Mouse (Mus musculus) spleen, adult 2 months (tissue): ENCODE data around the gene Eef1akmt1. TPM values are rescaled to one million over a fixed set of nuclear protein-coding genes. Genes with fewer than 3 reads are reported as not detected.

ENCODE experiments used
- DNase-seq, 2 experiments: peaks; one replicate each; pipeline versions ENCODE4 v3.0.0 to v3.0.0-alpha.2; 2012 to 2021; ENCODE audit warnings: low spot score in 2 of 2, low read depth in 1 of 2
- H3K27ac ChIP-seq: fragments of 200-500 bp; 2 replicates; pipeline ENCODE4 v1.5.1; 2012; ENCODE audit warnings: low read length, inconsistent platforms; ENCODE audit not compliant: insufficient read depth
- H3K27me3 ChIP-seq: fragments of 200-500 bp; 2 replicates; pipeline ENCODE4 v1.6.1; 2012; ENCODE audit warnings: mild to moderate bottlenecking, moderate library complexity, low read length, inconsistent platforms; ENCODE audit not compliant: control insufficient read depth, insufficient read depth
- H3K36me3 ChIP-seq: fragments of 200-500 bp; 2 replicates; pipeline ENCODE4 v1.6.1; 2012; ENCODE audit warnings: mild to moderate bottlenecking, low read length, inconsistent platforms; ENCODE audit not compliant: control insufficient read depth, insufficient read depth
- H3K4me1 ChIP-seq: fragments of 200-500 bp; 2 replicates; pipeline ENCODE4 v1.6.1; 2011; ENCODE audit warnings: inconsistent platforms; ENCODE audit not compliant: control insufficient read depth, insufficient read depth, insufficient read length
- H3K4me3 ChIP-seq: fragments of 200-500 bp; 2 replicates; pipeline ENCODE4 v1.5.1; 2011; ENCODE audit warnings: mild to moderate bottlenecking, inconsistent platforms; ENCODE audit not compliant: insufficient read depth, insufficient read length; ENCODE audit errors: extremely low read depth
- CTCF ChIP-seq: fragments of 200-500 bp; IDR thresholded peaks from 2 replicates; pipeline ENCODE4 v1.5.1; 2011; ENCODE audit warnings: mild to moderate bottlenecking, inconsistent platforms; ENCODE audit not compliant: insufficient read depth, insufficient read length, insufficient replicate concordance; ENCODE audit errors: extremely low read depth
- POLR2A ChIP-seq: fragments of 200-500 bp; IDR thresholded peaks from 2 replicates; pipeline ENCODE4 v1.6.1; 2011; ENCODE audit warnings: low read depth, low read length, inconsistent platforms
- WGBS: fragments of 180-500 bp; shearing (Covaris S2); methylation state at CpG from one replicate; pipeline ENCODE4 v1.1.7; 2018; 5-methylcytosine and 5-hydroxymethylcytosine counted together
- polyA plus RNA-seq: library from polyadenylated mRNA; depleted of rRNA; stranded (reverse); fragments of >200 nt; gene quantifications from 2 replicates; pipeline ENCODE4 v1.2.3, GENCODE M21; 2012

The Eef1akmt1 gene
- polyA plus RNA-seq, 1 experiment = 7.8 TPM

GRCm38 (mm10) chr14:57532577-57532976 is 38.8 kb downstream of the Eef1akmt1 start:
- no peaks in the 10 kb centered on the region for H3K36me3 ChIP-seq
- peaks cover 5% of the 10 kb centered on the region; the same call in 1 of the 2 replicates for H3K27me3 ChIP-seq
- no peak for TF ChIP-seq POLR2A
- TF ChIP-seq CTCF = no peak
- H3K4me3 ChIP-seq = no peak overlapping the region
- DNase-seq = no peak
- H3K27ac ChIP-seq = no peak overlapping the region
- WGBS = 94% methylated on average over 3 of the region's 3 CpGs
- H3K4me1 ChIP-seq = no peaks in the 10 kb centered on the region; the same call in 1 of the 2 replicates

GRCm38 (mm10) chr14:57529786-57530515 is 41.5 kb downstream of the Eef1akmt1 start:
- no peak for TF ChIP-seq POLR2A
- TF ChIP-seq CTCF = no peak
- Histone ChIP-seq H3K36me3 (no peaks in the 10 kb centered on the region), H3K4me3 (no peak overlapping the region), H3K27ac (no peak overlapping the region), H3K4me1 (no peaks in the 10 kb centered on the region; the same call in none of the 2 replicates), H3K27me3 (peaks cover 12% of the 10 kb centered on the region)
- DNase-seq = no peak
- 52% methylated on average over 5 of the region's 5 CpGs for WGBS

GRCm38 (mm10) chr14:57529086-57529785 is 42.2 kb downstream of the Eef1akmt1 start:
- 29% methylated on average over 10 of the region's 10 CpGs for WGBS
- peaks cover 4% of the 10 kb centered on the region for H3K4me1 ChIP-seq

GRCm38 (mm10) chr14:57527598-57527997 is 43.8 kb downstream of the Eef1akmt1 start:
- peaks cover 21% of the 10 kb centered on the region for H3K27me3 ChIP-seq
- H3K36me3 ChIP-seq = no peaks in the 10 kb centered on the region
- no peak overlapping the region for H3K4me3 ChIP-seq
- no peak overlapping the region for H3K27ac ChIP-seq
- 66% methylated on average over 2 of the region's 2 CpGs for WGBS
- no peak for DNase-seq
- TF ChIP-seq POLR2A (no peak), CTCF (no peak)
- peaks cover 4% of the 10 kb centered on the region for H3K4me1 ChIP-seq

More at GRCm38 (mm10) chr14:57529086-57529785, 42.2 kb downstream of the Eef1akmt1 start:
- Histone ChIP-seq H3K4me3 (no peak overlapping the region), H3K36me3 (no peaks in the 10 kb centered on the region), H3K27me3 (peaks cover 18% of the 10 kb centered on the region), H3K27ac (no peak overlapping the region)
- no peak for DNase-seq
- TF ChIP-seq CTCF (no peak), POLR2A (no peak)

GRCm38 (mm10) chr14:57527122-57527521 is 44.3 kb downstream of the Eef1akmt1 start:
- Histone ChIP-seq H3K4me1 (peaks cover 4% of the 10 kb centered on the region), H3K27me3 (peaks cover 21% of the 10 kb centered on the region), H3K36me3 (no peaks in the 10 kb centered on the region), H3K27ac (no peak overlapping the region), H3K4me3 (no peak overlapping the region)
- 21% methylated on average over 7 of the region's 7 CpGs for WGBS
- DNase-seq = no peak
- TF ChIP-seq CTCF (no peak), POLR2A (no peak)

- Histone ChIP-seq H3K4me3 (no peak overlapping the region), H3K36me3 (no peaks in the 10 kb centered on the region)
- TF ChIP-seq CTCF (no peak), POLR2A (no peak)
Measured at GRCm38 (mm10) chr14:57526050-57526623, 45.3 kb downstream of the Eef1akmt1 start.

GRCm38 (mm10) chr14:57525388-57526049 is 45.9 kb downstream of the Eef1akmt1 start:
- Histone ChIP-seq H3K36me3 (no peaks in the 10 kb centered on the region), H3K4me3 (peak overlapping the region; percentile 64), H3K27me3 (peaks cover 21% of the 10 kb centered on the region), H3K27ac (no peak overlapping the region), H3K4me1 (peaks cover 4% of the 10 kb centered on the region)
- TF ChIP-seq POLR2A (no peak), CTCF (no peak)
- DNase-seq = peak; percentile 4 to 43
- WGBS = 2% methylated on average over 53 of the region's 60 CpGs

More at GRCm38 (mm10) chr14:57526050-57526623, 45.3 kb downstream of the Eef1akmt1 start:
- Histone ChIP-seq H3K27ac (no peak overlapping the region), H3K4me1 (peaks cover 4% of the 10 kb centered on the region), H3K27me3 (peaks cover 21% of the 10 kb centered on the region)
- DNase-seq = no peak
- 63% methylated on average over 10 of the region's 10 CpGs for WGBS
